Mouse (Mus musculus) layer of hippocampus, adult 8-10 months (tissue): ENCODE measurements at regions not wholly inside any gene's neighbourhood (a gene's known extent, or its start where the extent isn't known, plus 50 kb on each side); places are given as distances from the start of the nearest gene placed in this dataset.

Experiments
- DNase-seq, 2 experiments: peaks; one replicate each; pipeline ENCODE4 v3.0.0; 2022; ENCODE audit warnings: low spot score in 2 of 2

DNA sequence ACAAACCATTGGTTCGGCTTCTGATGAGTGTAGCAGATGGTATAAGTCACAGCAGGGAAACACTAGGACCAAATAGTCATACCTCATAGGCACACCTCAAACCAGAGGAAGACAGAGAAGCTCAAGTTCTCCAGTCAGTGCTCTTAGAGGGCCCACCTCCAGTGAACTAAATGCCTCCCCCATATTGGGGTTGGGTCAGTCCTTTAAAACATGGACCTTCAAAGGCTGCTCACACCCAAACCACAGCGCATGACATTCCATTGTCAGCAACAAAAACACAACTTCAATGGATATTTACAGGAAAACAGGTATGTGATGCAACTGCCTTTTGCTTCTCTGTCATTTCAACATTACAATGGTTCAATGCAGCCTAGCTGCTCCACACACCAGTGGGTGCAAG lies 65.1 kb upstream of the Ttc29 start:
- no peak for DNase-seq

- no peak for DNase-seq
Measured at GRCm38 (mm10) chr8:78154873-78155272, 58.2 kb upstream of the Ttc29 start.

DNA sequence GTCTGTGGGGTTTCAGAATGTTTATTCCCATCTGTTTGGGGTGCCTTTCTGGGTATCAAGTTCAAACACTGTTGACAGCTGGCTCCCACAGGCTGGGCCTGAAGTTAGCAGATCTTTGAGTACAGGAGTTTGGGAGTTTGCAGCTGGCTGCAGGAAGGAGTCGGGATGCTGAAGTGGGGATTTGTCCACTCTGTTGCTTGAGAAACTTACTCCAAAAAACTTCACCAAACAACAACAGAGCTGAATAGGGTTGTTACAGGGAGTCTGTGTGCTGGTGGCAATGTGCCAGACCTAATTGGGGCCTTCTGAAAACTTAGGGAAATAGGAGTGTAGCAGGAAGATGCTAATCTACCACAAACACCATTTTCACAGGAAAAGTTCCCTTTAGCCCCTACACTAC lies 51.1 kb upstream of the Ttc29 start:
- DNase-seq, result peak; percentile 23 to 33

GRCm38 (mm10) chr8:78162763-78163508 lies 50.2 kb upstream of the Ttc29 start:
- DNase-seq, result no peak
